Mouse (Mus musculus) c-Kit-positive CD71-positive TER-119-positive erythroid progenitor cells, embryonic 14.5 days (primary cell): ENCODE measurements around the gene Smg5.
A peak's percentile ranks its signal among the peaks of the same experiment; 100 is the strongest.
"Not testable (repeated sequence)": the region's sequence is repeated elsewhere in the genome, so short reads cannot be mapped to it uniquely, and the experiment has no call there.

Experiments used
- DNase-seq: peaks from one replicate; pipeline ENCODE4 v3.0.0-alpha.2; 2013; ENCODE audit warnings: low spot score

Gene Smg5

GRCm38 (mm10) chr3:88336058-88337013, at the start of gene Smg5, which contains the start of gene Tmem79:
Smg5 (plus strand) TSS chr3:88336260.
Tmem79 (minus strand) TSS chr3:88336148.
- peak; percentile 93 for DNase-seq

- no peak for DNase-seq
These were observed 49.0 kb upstream of the Smg5 start, which contains the start of gene Gm38392 for GRCm38 (mm10) chr3:88287110-88287509. Gm38392 (minus strand) TSS chr3:88287210.

- DNase-seq, result not testable (repeated sequence)
These were observed 47.8 kb upstream of the Smg5 start for GRCm38 (mm10) chr3:88288133-88288713.

- DNase-seq, result no peak
These were observed 44.1 kb upstream of the Smg5 start for GRCm38 (mm10) chr3:88291970-88292369.

- DNase-seq, result not testable (repeated sequence)
These were observed 40.8 kb upstream of the Smg5 start for GRCm38 (mm10) chr3:88295272-88295671.

GRCm38 (mm10) chr3:88296110-88296560, 39.9 kb upstream of the Smg5 start:
- DNase-seq, result peak; percentile 69

- DNase-seq, result peak; percentile 98
These were observed 39.3 kb upstream of the Smg5 start, which contains the start of the genes Tsacc and Cct3 for GRCm38 (mm10) chr3:88296561-88297318. Tsacc (minus strand) TSS chr3:88296999. Cct3 (plus strand) TSS chr3:88297116.

- peak; percentile 53 for DNase-seq
These were observed 38.7 kb upstream of the Smg5 start for GRCm38 (mm10) chr3:88297321-88297851.

GRCm38 (mm10) chr3:88299172-88299571, 36.9 kb upstream of the Smg5 start:
- no peak for DNase-seq

- peak; percentile 66 for DNase-seq
These were observed 11.1 kb upstream of the Smg5 start, which contains the start of gene Glmp for GRCm38 (mm10) chr3:88324951-88325405. Glmp (plus strand) TSS chr3:88325023.

GRCm38 (mm10) chr3:88328956-88329355, 7.1 kb upstream of the Smg5 start:
- DNase-seq, result no peak

GRCm38 (mm10) chr3:88331282-88331681, 4.8 kb upstream of the Smg5 start:
- DNase-seq, result peak; percentile 76

- peak; percentile 49 for DNase-seq
These were observed 1.9 kb upstream of the Smg5 start for GRCm38 (mm10) chr3:88334029-88334658.

GRCm38 (mm10) chr3:88334902-88335435, 1.1 kb upstream of the Smg5 start:
- DNase-seq, result peak; percentile 42

- no peak for DNase-seq
These were observed 515 bp upstream of the Smg5 start for GRCm38 (mm10) chr3:88335436-88336053.

- peak; percentile 60 for DNase-seq
These were observed 1.4 kb downstream of the Smg5 start for GRCm38 (mm10) chr3:88337367-88338020.

- DNase-seq, result peak; percentile 68
These were observed 2.3 kb downstream of the Smg5 start for GRCm38 (mm10) chr3:88338316-88338715.

GRCm38 (mm10) chr3:88339006-88339405, 2.9 kb downstream of the Smg5 start:
- DNase-seq, result no peak

GRCm38 (mm10) chr3:88350732-88351131, 14.7 kb downstream of the Smg5 start:
- DNase-seq, result no peak

- DNase-seq, result no peak
These were observed 16.8 kb downstream of the Smg5 start for GRCm38 (mm10) chr3:88352907-88353306.
